Mouse (Mus musculus) hindbrain, embryonic 11.5 days (tissue): Measurements from ENCODE around the gene Bmpr2. TPM values are rescaled to one million over a fixed set of nuclear protein-coding genes. Genes with fewer than 3 reads are reported as not detected.

Experiments used
- ATAC-seq: fragments of 200-750 bp; cut with Nextera tagmentation; 2 replicates; pipeline ENCODE4 v1.8.0; 2017; ENCODE audit warnings: mild to moderate bottlenecking, moderate TSS enrichment, moderate library complexity; ENCODE audit not compliant: low FRiP score
- DNase-seq: peaks from one replicate; pipeline ENCODE4 v3.0.0-alpha.2; 2015; ENCODE audit warnings: low spot score
- H3K27ac ChIP-seq: fragments of 300-500 bp; sonication (generic); 2 replicates; pipeline ENCODE4 v1.5.1; 2014; ENCODE audit warnings: mild to moderate bottlenecking, low read depth, low read length
- H3K27me3 ChIP-seq: fragments of 300-500 bp; sonication (generic); 2 replicates; pipeline ENCODE4 v1.6.1; 2014; ENCODE audit warnings: mild to moderate bottlenecking, low read length, moderate library complexity, mixed read lengths; ENCODE audit not compliant: control insufficient read depth, insufficient read depth
- H3K36me3 ChIP-seq: fragments of 300-500 bp; sonication (generic); 2 replicates; pipeline ENCODE4 v1.6.1; 2014; ENCODE audit warnings: mild to moderate bottlenecking, low read length, moderate library complexity, mixed read lengths; ENCODE audit not compliant: control insufficient read depth, insufficient read depth
- H3K4me1 ChIP-seq: fragments of 300-500 bp; sonication (generic); replicated peaks from 2 replicates; pipeline ENCODE4 v1.6.1; 2014; ENCODE audit warnings: low read length, mixed read lengths; ENCODE audit not compliant: control insufficient read depth, insufficient read depth
- H3K4me2 ChIP-seq: fragments of 300-500 bp; sonication (generic); replicated peaks from 2 replicates; pipeline ENCODE4 v1.6.1; 2014; ENCODE audit warnings: mild to moderate bottlenecking, low read depth, low read length
- H3K4me3 ChIP-seq: fragments of 300-500 bp; sonication (generic); 2 replicates; pipeline ENCODE4 v1.5.1; 2014; ENCODE audit warnings: low read depth, low read length
- H3K9ac ChIP-seq: fragments of 300-500 bp; sonication (generic); 2 replicates; pipeline ENCODE4 v1.6.1; 2014; ENCODE audit warnings: low read depth, low read length
- H3K9me3 ChIP-seq: fragments of 300-500 bp; sonication (generic); 2 replicates; pipeline ENCODE4 v1.6.1; 2016; ENCODE audit warnings: low read length; ENCODE audit not compliant: control insufficient read depth
- WGBS: fragments of 180-500 bp; shearing (Covaris S2); extraction: QIAGEN DNeasy Blood & Tissue Kit; methylation state at CpG from one replicate; pipeline ENCODE4 v1.1.7; 2014; 5-methylcytosine and 5-hydroxymethylcytosine counted together
- polyA plus RNA-seq: library from polyadenylated mRNA; unstranded; fragments of >200 nt; fragmentation: Nextera tagmentation; extraction: Ambion mirVana; gene quantifications from 2 replicates; pipeline ENCODE4 v1.2.1, GENCODE M21; 2014

The Bmpr2 gene
- polyA plus RNA-seq, 1 experiment from 2014 or later = 17.0 TPM

DNA sequence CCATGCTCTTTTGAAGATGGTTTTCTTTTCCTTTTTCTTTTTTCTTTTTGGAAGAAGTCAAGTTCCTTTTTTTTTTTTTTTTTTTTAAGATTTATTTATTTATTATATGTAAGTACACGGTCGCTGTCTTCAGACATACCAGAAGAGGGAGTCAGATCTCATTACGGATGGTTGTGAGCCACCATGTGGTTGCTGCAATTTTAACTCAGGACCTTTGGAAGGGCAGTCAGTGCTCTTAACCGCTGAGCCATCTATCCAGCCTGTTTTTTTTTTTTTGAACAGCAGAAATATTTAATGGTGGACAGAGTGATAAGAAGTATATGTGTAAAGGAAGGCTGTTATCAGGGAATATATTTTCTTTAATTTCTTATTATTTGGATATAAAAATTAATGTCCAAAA lies 49.6 kb downstream of the Bmpr2 start:
- Histone ChIP-seq H3K4me3 (no peak overlapping the region), H3K36me3 (peaks cover 7% of the 10 kb centered on the region; the same call in 1 of the 2 replicates), H3K9me3 (no peaks in the 10 kb centered on the region), H3K27me3 (no peaks in the 10 kb centered on the region), H3K27ac (no peak overlapping the region), H3K4me1 (no peaks in the 10 kb centered on the region), H3K4me2 (no peak overlapping the region), H3K9ac (no peak overlapping the region)
- DNase-seq = no peak
- 81% methylated on average over 4 of the region's 4 CpGs for WGBS
- ATAC-seq = no peak

DNA sequence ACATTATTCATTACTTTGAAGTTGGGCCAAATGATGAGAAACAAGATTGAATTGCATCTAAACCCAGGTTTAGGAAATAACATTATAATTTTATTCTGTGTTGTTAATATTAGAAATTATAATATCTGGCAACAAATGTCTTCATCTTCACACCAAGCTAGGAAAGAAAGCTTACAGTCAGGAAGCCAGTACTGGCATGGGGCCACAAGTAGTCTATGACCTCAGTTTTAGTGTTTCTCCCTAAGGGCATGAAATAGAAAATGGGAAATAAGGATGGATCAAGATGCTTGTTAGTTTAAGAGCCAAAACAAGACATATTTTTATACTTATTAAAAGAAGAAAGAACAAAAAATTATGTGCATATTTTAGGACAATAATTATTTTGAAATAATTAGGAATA lies 62.2 kb downstream of the Bmpr2 start:
- no peaks in the 10 kb centered on the region for H3K36me3 ChIP-seq
- no peak overlapping the region for H3K4me3 ChIP-seq
- no peaks in the 10 kb centered on the region for H3K4me1 ChIP-seq
- H3K27me3 ChIP-seq = no peaks in the 10 kb centered on the region
- H3K9me3 ChIP-seq = no peaks in the 10 kb centered on the region
- no peak overlapping the region for H3K4me2 ChIP-seq
- no peak for ATAC-seq
- no peak overlapping the region for H3K27ac ChIP-seq
- H3K9ac ChIP-seq = no peak overlapping the region
- DNase-seq = no peak

DNA sequence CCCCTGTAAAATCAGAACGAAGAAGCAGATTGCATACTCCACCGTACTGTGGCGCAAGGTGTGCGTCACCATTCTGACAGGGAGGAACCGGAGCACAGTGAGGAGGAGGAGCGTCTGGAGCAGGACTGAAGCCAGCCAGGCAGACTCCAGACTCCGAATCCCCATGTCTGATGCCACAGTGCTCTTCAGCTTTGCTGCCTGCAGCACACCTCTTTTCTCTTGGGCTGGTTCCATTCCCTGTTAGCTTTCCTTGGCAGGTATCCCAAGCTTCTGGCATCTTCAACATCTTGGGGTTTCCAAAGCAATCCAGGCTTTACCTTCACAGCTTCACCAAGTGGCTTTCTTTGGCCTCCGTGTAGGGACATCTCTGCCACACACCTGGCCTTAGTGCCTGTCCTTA lies 63.4 kb downstream of the Bmpr2 start:
- Histone ChIP-seq H3K27ac (no peak overlapping the region), H3K4me1 (no peaks in the 10 kb centered on the region), H3K4me2 (no peak overlapping the region), H3K4me3 (no peak overlapping the region), H3K36me3 (no peaks in the 10 kb centered on the region), H3K27me3 (no peaks in the 10 kb centered on the region), H3K9me3 (no peaks in the 10 kb centered on the region), H3K9ac (no peak overlapping the region)
- DNase-seq (no peak), ATAC-seq (no peak)
- WGBS = 89% methylated on average over 8 of the region's 8 CpGs

DNA sequence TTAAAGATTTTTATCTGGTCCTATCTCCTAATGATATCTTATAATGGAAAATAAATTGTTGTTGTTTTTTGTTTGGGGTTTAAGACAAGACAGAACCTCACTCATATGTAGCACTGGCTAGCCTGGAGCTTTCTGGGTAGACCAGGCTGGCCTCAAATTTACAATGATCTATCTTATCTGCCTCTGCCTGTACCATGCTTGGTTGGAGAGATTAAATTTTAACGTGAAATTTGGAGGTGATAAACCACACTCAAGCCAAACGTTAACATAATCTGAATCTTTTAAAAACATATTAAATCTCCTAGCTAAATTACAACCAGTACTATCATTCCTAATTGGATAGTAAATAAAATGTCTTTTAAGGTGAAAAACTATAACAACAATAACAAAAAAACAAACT lies 66.2 kb downstream of the Bmpr2 start:
- 87% methylated on average over 2 of the region's 2 CpGs for WGBS

DNA sequence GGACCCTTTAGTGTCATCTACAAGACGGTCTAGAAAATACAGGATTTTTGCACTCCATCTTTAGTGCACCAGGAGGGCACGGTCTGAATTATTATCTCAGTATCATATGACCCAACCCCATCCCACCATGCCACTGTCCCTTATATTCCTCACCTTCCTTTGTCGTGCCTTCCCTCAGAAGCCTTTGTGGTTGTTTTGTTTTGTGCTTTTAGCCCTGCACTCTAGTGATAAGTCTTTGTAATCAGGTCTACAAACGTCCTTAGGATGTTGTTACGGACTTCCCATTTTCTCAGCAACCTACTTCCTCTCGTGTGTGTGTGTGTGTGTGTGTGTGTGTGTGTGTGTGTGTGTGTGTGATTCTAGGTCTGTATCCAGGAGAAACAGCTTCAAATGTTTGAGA lies 67.0 kb downstream of the Bmpr2 start:
- 79% methylated on average over 6 of the region's 6 CpGs for WGBS
- DNase-seq (no peak), ATAC-seq (no peak)
- H3K27me3 ChIP-seq = no peaks in the 10 kb centered on the region
- no peak overlapping the region for H3K4me2 ChIP-seq
- no peak overlapping the region for H3K27ac ChIP-seq
- no peak overlapping the region for H3K4me3 ChIP-seq
- H3K4me1 ChIP-seq = no peaks in the 10 kb centered on the region
- H3K36me3 ChIP-seq = no peaks in the 10 kb centered on the region
- no peaks in the 10 kb centered on the region for H3K9me3 ChIP-seq
- no peak overlapping the region for H3K9ac ChIP-seq

More for the DNA sequence above, 66.2 kb downstream of the Bmpr2 start:
- Histone ChIP-seq H3K4me2 (no peak overlapping the region), H3K4me1 (no peaks in the 10 kb centered on the region), H3K27ac (no peak overlapping the region), H3K27me3 (no peaks in the 10 kb centered on the region), H3K9me3 (no peaks in the 10 kb centered on the region), H3K36me3 (no peaks in the 10 kb centered on the region), H3K9ac (no peak overlapping the region), H3K4me3 (no peak overlapping the region)
- no peak for DNase-seq
- no peak for ATAC-seq

DNA sequence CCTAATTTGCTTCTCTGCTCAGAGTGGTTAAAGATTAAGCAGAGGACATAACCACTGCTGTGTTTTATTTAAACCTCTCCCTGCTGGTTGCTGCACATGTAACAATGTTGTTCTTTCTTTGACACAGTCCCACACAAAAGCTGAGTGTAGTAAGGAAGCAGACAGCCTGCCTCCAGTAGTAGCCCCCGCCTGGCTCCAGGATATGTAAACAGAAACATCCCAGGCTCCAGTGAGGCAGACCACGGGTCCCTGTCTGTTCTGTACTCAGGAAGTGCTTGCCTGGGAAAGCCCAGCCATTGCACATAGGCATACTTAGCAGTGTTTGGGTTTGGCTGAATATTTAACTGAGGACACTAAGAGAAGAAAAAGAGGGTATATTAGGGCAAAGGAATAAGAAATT lies 70.5 kb downstream of the Bmpr2 start:
- no peak overlapping the region for H3K9ac ChIP-seq

DNA sequence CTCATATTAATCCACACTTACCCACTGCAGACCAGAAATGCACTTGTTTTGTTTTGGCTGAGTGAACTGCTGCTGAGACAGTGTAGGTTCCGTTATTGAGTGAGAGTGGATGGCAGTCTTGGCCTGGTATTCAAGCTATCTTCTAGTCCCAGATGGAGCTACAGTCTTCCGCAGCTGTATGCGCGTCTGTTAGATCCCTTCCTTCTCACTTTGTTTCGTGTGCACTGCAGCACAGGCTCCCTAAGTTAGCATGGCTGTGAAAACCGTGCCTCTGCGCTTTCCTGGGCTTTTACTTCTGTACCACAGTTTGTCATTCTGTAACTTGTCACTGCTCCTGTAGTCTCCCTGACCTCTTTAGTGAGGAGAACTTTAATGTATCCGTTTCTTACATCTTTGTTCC lies 85.1 kb downstream of the Bmpr2 start:
- 87% methylated on average over 8 of the region's 8 CpGs for WGBS
- Histone ChIP-seq H3K4me1 (no peaks in the 10 kb centered on the region), H3K9ac (no peak overlapping the region), H3K27me3 (no peaks in the 10 kb centered on the region), H3K4me2 (no peak overlapping the region), H3K27ac (no peak overlapping the region), H3K36me3 (no peaks in the 10 kb centered on the region), H3K4me3 (no peak overlapping the region), H3K9me3 (no peaks in the 10 kb centered on the region)
- DNase-seq (no peak), ATAC-seq (no peak)

More for the DNA sequence above, 70.5 kb downstream of the Bmpr2 start:
- H3K4me3 ChIP-seq = no peak overlapping the region
- peak; percentile 10 for DNase-seq
- no peaks in the 10 kb centered on the region for H3K27me3 ChIP-seq
- no peak overlapping the region for H3K4me2 ChIP-seq
- no peak for ATAC-seq
- H3K9me3 ChIP-seq = no peaks in the 10 kb centered on the region
- H3K27ac ChIP-seq = no peak overlapping the region
- H3K4me1 ChIP-seq = no peaks in the 10 kb centered on the region
- H3K36me3 ChIP-seq = no peaks in the 10 kb centered on the region
- WGBS = 7% methylated on average over 2 of the region's 2 CpGs

DNA sequence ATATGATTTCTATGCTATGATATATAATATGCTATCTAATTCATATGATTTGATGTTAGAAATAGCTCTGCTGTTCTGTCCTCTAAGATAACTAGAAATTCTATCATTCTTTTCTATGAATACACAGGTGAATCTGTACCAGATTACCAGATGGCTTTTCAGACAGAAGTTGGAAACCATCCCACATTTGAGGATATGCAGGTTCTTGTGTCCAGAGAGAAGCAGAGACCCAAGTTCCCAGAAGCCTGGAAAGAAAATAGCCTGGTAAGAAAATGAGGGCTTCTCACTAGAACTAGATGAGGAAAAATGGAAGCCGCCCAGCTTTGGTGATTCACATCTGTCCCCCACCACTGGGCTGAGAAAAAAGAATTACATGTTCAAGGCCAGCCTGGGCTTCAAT lies 95.8 kb downstream of the Bmpr2 start:
- ATAC-seq (no peak), DNase-seq (no peak)
- Histone ChIP-seq H3K4me3 (no peak overlapping the region), H3K27ac (no peak overlapping the region), H3K36me3 (peaks cover 21% of the 10 kb centered on the region; the same call in 1 of the 2 replicates), H3K27me3 (no peaks in the 10 kb centered on the region), H3K9ac (no peak overlapping the region), H3K4me1 (no peaks in the 10 kb centered on the region), H3K4me2 (no peak overlapping the region), H3K9me3 (no peaks in the 10 kb centered on the region)
- WGBS = 97% methylated on average over 1 of the region's 1 CpGs

DNA sequence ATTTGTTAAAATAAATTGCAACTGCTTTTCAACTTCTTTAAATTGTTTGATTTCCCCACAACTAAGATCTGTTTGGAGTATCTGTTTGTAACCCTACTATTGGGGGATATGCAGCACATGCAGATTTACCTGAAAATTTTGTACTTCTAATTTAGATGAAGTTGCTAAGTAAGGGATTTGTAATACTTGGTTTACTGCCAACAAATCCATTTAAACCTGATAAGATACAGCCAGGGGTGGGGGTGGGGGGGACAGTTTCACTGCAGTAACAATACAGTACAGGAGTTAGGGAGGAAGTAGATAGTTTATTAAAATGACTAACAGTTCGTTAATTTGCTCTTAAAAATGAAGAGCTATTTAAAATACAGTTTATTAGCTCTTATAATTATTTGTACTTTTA lies 98.9 kb downstream of the Bmpr2 start:
- H3K4me1 ChIP-seq = no peaks in the 10 kb centered on the region
- peaks cover 22% of the 10 kb centered on the region; the same call in 1 of the 2 replicates for H3K36me3 ChIP-seq
- no peak overlapping the region for H3K9ac ChIP-seq
- no peaks in the 10 kb centered on the region for H3K9me3 ChIP-seq
- ATAC-seq (no peak), DNase-seq (no peak)
- H3K27me3 ChIP-seq = no peaks in the 10 kb centered on the region
- no peak overlapping the region for H3K27ac ChIP-seq
- no peak overlapping the region for H3K4me3 ChIP-seq
- 91% methylated on average over 1 of the region's 1 CpGs for WGBS
- no peak overlapping the region for H3K4me2 ChIP-seq
